Mouse (Mus musculus) cortical plate, adult 2 months (tissue): ENCODE results near the gene Ptp4a2.

Source experiments
- CTCF ChIP-seq: fragments of 200-500 bp; IDR thresholded peaks from 2 replicates; pipeline ENCODE4 v1.5.1; 2011; ENCODE audit warnings: mild to moderate bottlenecking, control low read depth, low read length; ENCODE audit not compliant: insufficient read depth; ENCODE audit errors: extremely low read depth
- POLR2A ChIP-seq: fragments of 200-500 bp; IDR thresholded peaks from 2 replicates; pipeline ENCODE4 v1.6.1; 2011; ENCODE audit warnings: mild to moderate bottlenecking, low read length, control low read depth; ENCODE audit not compliant: insufficient read depth; ENCODE audit errors: extremely low read depth

DNA sequence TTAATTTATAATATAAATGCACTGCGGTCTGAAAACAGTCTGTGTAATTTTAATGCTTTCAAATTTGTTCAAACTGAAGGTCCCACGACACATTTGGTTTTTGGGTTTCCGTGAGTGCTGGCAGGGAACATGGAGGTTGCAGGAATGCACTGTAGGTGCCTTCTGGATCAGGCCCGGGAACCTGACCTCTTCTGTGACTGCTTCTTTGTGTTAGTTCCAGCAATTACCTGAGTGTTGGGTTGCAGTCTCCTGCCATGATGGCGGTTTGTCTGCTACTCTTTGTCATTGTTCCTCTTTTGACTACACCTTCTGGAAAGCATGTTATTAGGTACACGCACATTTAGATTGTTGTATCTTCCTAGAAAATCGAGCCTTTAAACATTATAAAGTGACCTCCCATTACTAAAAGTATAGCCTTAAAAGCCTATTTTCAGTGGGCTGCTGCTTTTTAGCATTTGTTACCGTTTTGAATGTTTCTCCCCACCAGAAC is 67.7 kb downstream of the Ptp4a2 start:
- no peak for TF ChIP-seq CTCF
- TF ChIP-seq POLR2A, result no peak
